Mouse (Mus musculus): ENCODE results near the gene Mctp2. TPM values are rescaled to one million over a fixed set of nuclear protein-coding genes. Genes with fewer than 3 reads are reported as not detected.

The Mctp2 gene
- polyA plus RNA-seq, 1 experiment: 3.7 TPM

DNA sequence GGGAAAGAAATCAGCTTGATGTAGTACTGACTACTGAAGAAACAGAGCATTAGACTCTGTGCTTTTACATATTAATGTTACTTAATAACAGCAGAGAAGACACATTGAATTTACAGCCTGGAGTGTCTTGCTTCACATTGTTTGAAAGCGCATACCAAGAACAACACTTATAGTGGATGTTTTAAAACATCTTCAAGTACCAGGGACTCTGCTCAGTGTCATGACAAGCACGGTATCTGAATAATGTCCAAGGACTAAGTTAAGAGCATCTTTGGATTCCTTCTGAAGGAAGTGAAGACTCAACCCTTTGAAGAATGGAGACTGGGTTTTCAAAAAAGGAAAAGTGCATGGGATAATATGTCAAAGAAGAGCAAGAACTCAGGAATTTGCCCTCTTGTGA is 191.3 kb downstream of the Mctp2 start:
- no peaks in the 10 kb centered on the region for H3K4me1 ChIP-seq (replicated peaks; ENCODE audit: control insufficient read depth, insufficient read depth, low read length)
- no peaks in the 10 kb centered on the region for H3K36me3 ChIP-seq (ENCODE audit: control insufficient read depth, insufficient read depth, low read length)
- 100% methylated on average over 2 of the region's 2 CpGs for WGBS
- DNase-seq: no peak
- no peak for TF ChIP-seq POLR2A (IDR thresholded peaks at IDR 0.05; ENCODE audit: control insufficient read depth, extremely low read depth, insufficient read depth, low read length, poor library complexity)
- TF ChIP-seq CTCF (IDR thresholded peaks at IDR 0.05; ENCODE audit: borderline replicate concordance, control insufficient read depth, extremely low read depth, insufficient read depth, low read length, poor library complexity): no peak
- H3K27ac ChIP-seq (ENCODE audit: control insufficient read depth, insufficient read depth, low read length): no peak overlapping the region
- no peak overlapping the region for H3K4me3 ChIP-seq (ENCODE audit: control insufficient read depth, insufficient read depth, low read length)
- no peaks in the 10 kb centered on the region for H3K27me3 ChIP-seq (ENCODE audit: control insufficient read depth, insufficient read depth, low read length)

DNA sequence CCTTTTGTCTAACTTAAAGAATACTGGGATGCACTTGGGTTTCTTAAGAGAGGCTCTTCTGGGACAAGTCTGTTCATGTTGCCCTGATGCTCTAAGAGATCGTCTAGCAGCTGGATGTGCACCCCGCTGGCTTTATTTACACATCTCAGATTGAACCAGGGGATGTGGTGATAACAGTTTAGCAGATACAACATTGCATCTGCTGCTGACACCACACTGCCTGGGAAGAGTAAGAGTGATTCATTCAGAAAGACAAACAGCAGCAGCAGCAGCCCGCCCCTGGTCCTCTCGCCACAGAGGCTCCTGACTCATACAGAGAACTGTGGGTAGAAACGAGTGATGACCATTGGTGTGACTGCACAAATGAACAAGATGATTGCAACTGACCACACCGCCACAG is 195.8 kb downstream of the Mctp2 start:
- Histone ChIP-seq H3K36me3 (ENCODE audit: control insufficient read depth, insufficient read depth, low read length) (no peaks in the 10 kb centered on the region), H3K4me1 (replicated peaks; ENCODE audit: control insufficient read depth, insufficient read depth, low read length) (no peaks in the 10 kb centered on the region), H3K27ac (ENCODE audit: control insufficient read depth, insufficient read depth, low read length) (no peak overlapping the region), H3K4me3 (ENCODE audit: control insufficient read depth, insufficient read depth, low read length) (no peak overlapping the region), H3K27me3 (ENCODE audit: control insufficient read depth, insufficient read depth, low read length) (no peaks in the 10 kb centered on the region)
- DNase-seq: no peak
- 94% methylated on average over 6 of the region's 6 CpGs for WGBS
- TF ChIP-seq CTCF (IDR thresholded peaks at IDR 0.05; ENCODE audit: borderline replicate concordance, control insufficient read depth, extremely low read depth, insufficient read depth, low read length, poor library complexity): no peak
- TF ChIP-seq POLR2A (IDR thresholded peaks at IDR 0.05; ENCODE audit: control insufficient read depth, extremely low read depth, insufficient read depth, low read length, poor library complexity): no peak

DNA sequence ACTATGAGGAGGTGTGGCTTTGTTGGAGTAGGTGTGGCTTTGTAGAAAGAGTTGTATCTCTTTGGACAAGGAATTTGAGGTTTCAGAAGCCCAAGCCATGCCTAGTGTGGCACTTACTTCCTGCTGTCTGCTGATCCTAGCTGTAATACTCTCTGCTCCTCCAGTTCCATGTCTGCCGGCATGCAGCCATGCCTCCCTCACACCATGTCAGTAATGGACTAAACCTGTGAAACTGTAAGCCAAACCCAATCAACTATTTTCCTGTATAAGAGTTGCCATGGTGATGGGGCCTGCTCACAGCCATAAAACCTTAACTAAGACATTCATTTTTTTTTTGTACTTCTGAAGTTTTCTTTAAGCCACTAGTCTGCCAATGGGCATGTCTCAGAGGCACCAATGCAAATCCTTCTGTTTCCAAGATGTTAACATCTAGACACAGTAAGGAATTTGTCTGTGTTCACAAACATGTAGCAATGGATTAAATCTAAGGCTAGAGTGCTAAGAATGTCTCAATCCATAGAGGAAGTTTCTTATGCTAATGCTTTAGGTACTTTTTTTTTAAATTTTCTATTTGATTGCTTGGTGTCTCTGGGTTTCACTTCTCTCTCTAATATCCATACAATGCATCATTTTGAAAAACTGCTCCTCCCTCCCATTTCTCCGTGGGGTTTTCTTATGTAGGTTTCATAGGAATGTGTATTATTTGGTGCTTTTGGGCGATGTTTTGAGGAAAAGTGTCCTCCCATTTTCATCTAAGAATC is 197.6 kb downstream of the Mctp2 start:
- no peak for DNase-seq
- Histone ChIP-seq H3K4me1 (replicated peaks; ENCODE audit: control insufficient read depth, insufficient read depth, low read length) (no peaks in the 10 kb centered on the region), H3K4me3 (ENCODE audit: control insufficient read depth, insufficient read depth, low read length) (no peak overlapping the region), H3K27ac (ENCODE audit: control insufficient read depth, insufficient read depth, low read length) (no peak overlapping the region), H3K36me3 (ENCODE audit: control insufficient read depth, insufficient read depth, low read length) (no peaks in the 10 kb centered on the region), H3K27me3 (ENCODE audit: control insufficient read depth, insufficient read depth, low read length) (no peaks in the 10 kb centered on the region)
- 98% methylated on average over 3 of the region's 3 CpGs for WGBS
- TF ChIP-seq CTCF (IDR thresholded peaks at IDR 0.05; ENCODE audit: borderline replicate concordance, control insufficient read depth, extremely low read depth, insufficient read depth, low read length, poor library complexity) (no peak), POLR2A (IDR thresholded peaks at IDR 0.05; ENCODE audit: control insufficient read depth, extremely low read depth, insufficient read depth, low read length, poor library complexity) (no peak)

GRCm38 (mm10) chr7:72104170-72104569 is 202.2 kb downstream of the Mctp2 start:
- TF ChIP-seq CTCF (IDR thresholded peaks at IDR 0.05; ENCODE audit: borderline replicate concordance, control insufficient read depth, extremely low read depth, insufficient read depth, low read length, poor library complexity) (no peak), POLR2A (IDR thresholded peaks at IDR 0.05; ENCODE audit: control insufficient read depth, extremely low read depth, insufficient read depth, low read length, poor library complexity) (no peak)
- Histone ChIP-seq H3K4me3 (ENCODE audit: control insufficient read depth, insufficient read depth, low read length) (no peak overlapping the region), H3K27ac (ENCODE audit: control insufficient read depth, insufficient read depth, low read length) (no peak overlapping the region), H3K4me1 (replicated peaks; ENCODE audit: control insufficient read depth, insufficient read depth, low read length) (no peaks in the 10 kb centered on the region), H3K27me3 (ENCODE audit: control insufficient read depth, insufficient read depth, low read length) (no peaks in the 10 kb centered on the region), H3K36me3 (ENCODE audit: control insufficient read depth, insufficient read depth, low read length) (no peaks in the 10 kb centered on the region)
- no peak for DNase-seq
- WGBS: 83% methylated on average over 6 of the region's 6 CpGs

DNA sequence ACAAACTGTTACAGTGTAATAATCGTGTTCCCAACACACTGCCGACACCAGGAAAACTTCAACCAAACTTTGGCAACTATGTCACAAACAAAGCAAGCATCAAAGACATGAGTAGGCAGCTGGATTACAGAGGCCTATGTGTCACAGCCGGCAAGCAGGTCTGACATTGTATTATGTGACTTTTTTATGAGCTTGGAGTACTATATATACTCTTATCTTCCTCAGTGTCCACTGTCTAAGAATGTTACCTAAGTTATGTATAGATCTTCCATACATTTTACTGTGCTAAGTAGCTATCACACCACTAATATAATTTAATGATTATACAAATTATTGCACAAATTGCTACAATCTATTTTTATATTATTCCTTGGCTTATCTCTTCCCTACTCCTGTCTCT is 202.8 kb downstream of the Mctp2 start:
- Histone ChIP-seq H3K27ac (ENCODE audit: control insufficient read depth, insufficient read depth, low read length) (no peak overlapping the region), H3K4me3 (ENCODE audit: control insufficient read depth, insufficient read depth, low read length) (no peak overlapping the region), H3K27me3 (ENCODE audit: control insufficient read depth, insufficient read depth, low read length) (no peaks in the 10 kb centered on the region), H3K36me3 (ENCODE audit: control insufficient read depth, insufficient read depth, low read length) (no peaks in the 10 kb centered on the region), H3K4me1 (replicated peaks; ENCODE audit: control insufficient read depth, insufficient read depth, low read length) (no peaks in the 10 kb centered on the region)
- no peak for DNase-seq
- TF ChIP-seq CTCF (IDR thresholded peaks at IDR 0.05; ENCODE audit: borderline replicate concordance, control insufficient read depth, extremely low read depth, insufficient read depth, low read length, poor library complexity) (no peak), POLR2A (IDR thresholded peaks at IDR 0.05; ENCODE audit: control insufficient read depth, extremely low read depth, insufficient read depth, low read length, poor library complexity) (no peak)
- WGBS: 97% methylated on average over 3 of the region's 3 CpGs

GRCm38 (mm10) chr7:72100683-72101082 is 205.7 kb downstream of the Mctp2 start:
- 92% methylated on average over 5 of the region's 5 CpGs for WGBS
- TF ChIP-seq CTCF (IDR thresholded peaks at IDR 0.05; ENCODE audit: borderline replicate concordance, control insufficient read depth, extremely low read depth, insufficient read depth, low read length, poor library complexity): no peak
- no peak for TF ChIP-seq POLR2A (IDR thresholded peaks at IDR 0.05; ENCODE audit: control insufficient read depth, extremely low read depth, insufficient read depth, low read length, poor library complexity)
- H3K27me3 ChIP-seq (ENCODE audit: control insufficient read depth, insufficient read depth, low read length): no peaks in the 10 kb centered on the region
- no peak overlapping the region for H3K27ac ChIP-seq (ENCODE audit: control insufficient read depth, insufficient read depth, low read length)
- no peaks in the 10 kb centered on the region for H3K36me3 ChIP-seq (ENCODE audit: control insufficient read depth, insufficient read depth, low read length)
- DNase-seq: no peak
- H3K4me3 ChIP-seq (ENCODE audit: control insufficient read depth, insufficient read depth, low read length): no peak overlapping the region
- no peaks in the 10 kb centered on the region for H3K4me1 ChIP-seq (replicated peaks; ENCODE audit: control insufficient read depth, insufficient read depth, low read length)
